Mouse (Mus musculus) stomach, postnatal 0 days (tissue): ENCODE data around the gene Tnni1. TPM values are rescaled to one million over a fixed set of nuclear protein-coding genes. Genes with fewer than 3 reads are reported as not detected.

Experiments
- ATAC-seq: fragments of 200-750 bp; cut with Nextera tagmentation; 2 replicates; pipeline ENCODE4 v1.8.0; 2017; ENCODE audit not compliant: low FRiP score, low TSS enrichment
- DNase-seq: peaks from one replicate; pipeline ENCODE4 v3.0.0-alpha.2; 2016; ENCODE audit warnings: low spot score
- H3K27ac ChIP-seq: fragments of 300-500 bp; sonication (generic); replicated peaks from 2 replicates; pipeline ENCODE4 v1.5.1; 2014; ENCODE audit warnings: mild to moderate bottlenecking, control low read depth
- H3K27me3 ChIP-seq: fragments of 300-500 bp; sonication (generic); 2 replicates; pipeline ENCODE4 v1.6.1; 2014; ENCODE audit warnings: low read length; ENCODE audit not compliant: control insufficient read depth, insufficient read depth
- H3K36me3 ChIP-seq: fragments of 300-500 bp; sonication (generic); 2 replicates; pipeline ENCODE4 v1.6.1; 2014; ENCODE audit warnings: low read length, mixed read lengths; ENCODE audit not compliant: control insufficient read depth, insufficient read depth
- H3K4me1 ChIP-seq: fragments of 300-500 bp; sonication (generic); replicated peaks from 2 replicates; pipeline ENCODE4 v1.6.1; 2014; ENCODE audit warnings: antibody characterized with exemption; ENCODE audit not compliant: control insufficient read depth, insufficient read depth
- H3K4me2 ChIP-seq: fragments of 300-500 bp; sonication (generic); replicated peaks from 2 replicates; pipeline ENCODE4 v1.6.1; 2014; ENCODE audit warnings: low read depth, mild to moderate bottlenecking, control low read depth, moderate library complexity
- H3K4me3 ChIP-seq: fragments of 300-500 bp; sonication (generic); 2 replicates; pipeline ENCODE4 v1.5.1; 2014; ENCODE audit warnings: low read depth, low read length, control low read depth
- H3K9ac ChIP-seq: fragments of 300-500 bp; sonication (generic); 2 replicates; pipeline ENCODE4 v1.6.1; 2014; ENCODE audit warnings: mild to moderate bottlenecking, low read length, control low read depth, mixed read lengths
- H3K9me3 ChIP-seq: fragments of 300-500 bp; sonication (generic); 2 replicates; pipeline ENCODE4 v1.6.1; 2016; ENCODE audit warnings: low read length; ENCODE audit not compliant: control insufficient read depth
- CTCF ChIP-seq: IDR thresholded peaks from 2 replicates; pipeline ENCODE4 v1.5.1; 2016; ENCODE audit warnings: antibody characterized with exemption, low read depth, mild to moderate bottlenecking, moderate library complexity
- EP300 ChIP-seq: optimal IDR thresholded peaks from 2 replicates; pipeline ENCODE3; 2016; ENCODE audit warnings: antibody characterized with exemption
- WGBS: fragments of 180-500 bp; shearing (Covaris S2); extraction: QIAGEN DNeasy Blood & Tissue Kit; methylation state at CpG from one replicate; pipeline ENCODE4 v1.1.7; 2014; 5-methylcytosine and 5-hydroxymethylcytosine counted together
- polyA plus RNA-seq: library from polyadenylated mRNA; unstranded; fragments of >200 nt; fragmentation: Nextera tagmentation; extraction: Ambion mirVana; gene quantifications from 2 replicates; pipeline ENCODE4 v1.2.1, GENCODE M21; 2015

The Tnni1 gene
- polyA plus RNA-seq, 1 experiment from 2014 or later, result 4.2 TPM

DNA sequence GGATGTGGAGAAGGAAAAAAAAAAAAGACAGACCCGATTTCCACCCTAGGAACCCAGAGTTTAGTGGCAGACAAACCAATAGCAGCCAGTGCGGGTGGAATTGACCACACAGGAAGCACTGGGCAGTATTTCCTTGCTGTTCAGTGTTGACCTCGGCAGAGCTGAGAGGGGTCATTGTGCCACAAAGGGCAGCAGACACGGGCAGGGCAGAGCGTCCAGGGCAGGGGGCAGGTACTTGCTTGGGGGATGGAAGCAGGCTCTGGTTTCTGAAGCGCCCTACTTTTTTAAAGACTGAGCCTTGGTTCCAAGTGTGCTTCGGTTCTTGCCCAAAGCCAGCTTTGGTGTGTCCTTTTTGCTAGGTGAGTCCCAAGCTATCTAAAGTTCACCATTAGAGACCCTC lies 9.0 kb upstream of the Tnni1 start:
- TF ChIP-seq EP300, result no peak
- no peak for TF ChIP-seq CTCF
- Histone ChIP-seq H3K4me3 (no peak overlapping the region), H3K4me2 (peak overlapping the region; percentile 32; the same call in 1 of the 2 replicates), H3K9me3 (no peaks in the 10 kb centered on the region), H3K36me3 (peaks cover 6% of the 10 kb centered on the region; the same call in 1 of the 2 replicates), H3K27me3 (no peaks in the 10 kb centered on the region), H3K9ac (no peak overlapping the region; the same call in 1 of the 2 replicates), H3K4me1 (peaks cover 5% of the 10 kb centered on the region), H3K27ac (peak overlapping the region; percentile 87)
- ATAC-seq (no peak), DNase-seq (no peak)
- WGBS, result 62% methylated on average over 7 of the region's 7 CpGs

DNA sequence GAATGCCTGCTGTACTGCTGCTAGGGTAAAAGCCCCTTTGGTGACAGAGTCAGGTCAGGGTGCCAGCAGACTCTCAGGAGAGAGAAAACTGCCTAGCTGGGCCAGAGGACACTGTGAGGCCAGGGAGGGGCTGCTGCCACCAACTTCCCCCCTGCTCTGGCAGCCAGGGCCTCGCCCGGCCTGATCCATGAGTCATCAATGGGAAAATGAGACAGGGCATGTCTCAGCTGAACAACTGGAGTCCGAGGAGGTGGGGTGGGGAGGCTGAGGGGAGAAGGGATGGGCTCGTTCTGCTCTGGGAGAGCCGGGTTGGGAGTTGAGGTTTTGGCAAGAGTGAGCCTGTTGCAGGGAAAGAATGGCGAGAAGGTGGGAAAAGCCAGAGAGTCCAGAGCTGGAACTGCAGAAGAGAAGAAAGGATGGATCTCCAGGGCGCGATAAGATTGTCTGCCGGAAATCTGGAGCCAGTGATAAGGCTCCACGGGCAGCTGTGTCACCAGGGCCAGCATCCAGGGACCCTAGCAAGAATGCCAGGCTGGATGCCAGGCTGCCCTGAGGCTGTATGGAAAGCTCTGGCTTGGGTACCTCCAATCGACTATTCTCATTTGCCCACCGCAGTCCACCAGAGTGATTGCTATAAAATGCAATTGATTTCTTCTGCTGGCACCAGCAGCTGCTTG lies 8.2 kb upstream of the Tnni1 start:
- Histone ChIP-seq H3K36me3 (peaks cover 6% of the 10 kb centered on the region; the same call in 1 of the 2 replicates), H3K27ac (peak overlapping the region; percentile 87), H3K4me1 (peaks cover 2% of the 10 kb centered on the region), H3K4me3 (no peak overlapping the region), H3K9me3 (no peaks in the 10 kb centered on the region), H3K9ac (peak overlapping the region; percentile 48; the same call in 1 of the 2 replicates), H3K4me2 (peak overlapping the region; percentile 32), H3K27me3 (no peaks in the 10 kb centered on the region)
- peak; percentile 72 for ATAC-seq
- TF ChIP-seq CTCF (no peak), EP300 (no peak)
- WGBS, result 31% methylated on average over 12 of the region's 12 CpGs
- DNase-seq, result peak; percentile 67

DNA sequence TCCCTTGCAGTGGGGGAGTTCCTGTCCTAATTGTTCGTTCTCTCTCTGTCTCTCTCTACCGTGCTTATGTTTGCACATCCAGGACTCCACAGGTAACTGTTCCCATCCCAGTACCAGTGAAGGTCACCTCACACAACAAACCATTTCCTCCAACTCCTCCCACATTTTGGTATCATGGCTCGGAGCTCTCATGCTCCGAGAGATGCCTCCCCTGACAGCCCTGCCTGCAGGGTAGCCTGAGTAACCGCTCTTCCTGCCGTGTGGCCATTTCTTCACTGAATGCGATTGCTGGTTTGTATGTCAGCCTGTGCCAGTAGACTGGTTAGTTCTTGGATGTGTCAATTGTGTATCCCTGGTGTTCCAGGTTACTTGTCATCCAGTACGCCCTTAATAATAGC lies 7.7 kb upstream of the Tnni1 start:
- Histone ChIP-seq H3K36me3 (peaks cover 6% of the 10 kb centered on the region; the same call in 1 of the 2 replicates), H3K4me2 (no peak overlapping the region), H3K4me1 (peaks cover 2% of the 10 kb centered on the region), H3K27me3 (no peaks in the 10 kb centered on the region), H3K9ac (no peak overlapping the region), H3K9me3 (no peaks in the 10 kb centered on the region), H3K4me3 (no peak overlapping the region), H3K27ac (peak overlapping the region; percentile 87)
- ATAC-seq (no peak), DNase-seq (no peak)
- TF ChIP-seq CTCF (no peak), EP300 (no peak)
- WGBS, result 54% methylated on average over 8 of the region's 8 CpGs

DNA sequence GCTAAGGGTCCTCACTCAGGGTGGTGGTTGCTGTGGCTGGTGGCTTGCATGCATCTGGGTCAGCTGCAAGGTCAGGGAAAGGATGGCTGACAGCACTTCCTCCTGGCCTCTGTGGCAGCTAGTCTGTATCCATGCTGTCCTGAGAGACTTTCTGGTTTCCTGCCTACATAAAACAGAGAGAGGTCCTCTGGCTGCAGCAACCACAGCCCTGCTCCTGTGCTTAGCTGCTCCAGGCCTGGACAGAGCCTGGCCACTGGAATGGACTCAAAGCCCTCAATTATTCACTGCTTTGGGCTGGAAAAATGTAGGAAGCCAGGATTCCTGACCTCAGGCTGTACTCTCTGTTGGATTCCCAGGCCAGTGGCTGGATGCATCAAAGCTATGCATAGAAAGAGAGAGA lies 2.6 kb upstream of the Tnni1 start:
- ATAC-seq, result no peak
- H3K9me3 ChIP-seq, result no peaks in the 10 kb centered on the region
- no peak overlapping the region for H3K4me2 ChIP-seq
- no peaks in the 10 kb centered on the region for H3K27me3 ChIP-seq
- no peak overlapping the region; the same call in 1 of the 2 replicates for H3K27ac ChIP-seq
- no peak for TF ChIP-seq EP300
- H3K4me3 ChIP-seq, result no peak overlapping the region
- peaks cover 6% of the 10 kb centered on the region for H3K4me1 ChIP-seq
- H3K36me3 ChIP-seq, result no peaks in the 10 kb centered on the region
- no peak overlapping the region for H3K9ac ChIP-seq
- DNase-seq, result no peak

DNA sequence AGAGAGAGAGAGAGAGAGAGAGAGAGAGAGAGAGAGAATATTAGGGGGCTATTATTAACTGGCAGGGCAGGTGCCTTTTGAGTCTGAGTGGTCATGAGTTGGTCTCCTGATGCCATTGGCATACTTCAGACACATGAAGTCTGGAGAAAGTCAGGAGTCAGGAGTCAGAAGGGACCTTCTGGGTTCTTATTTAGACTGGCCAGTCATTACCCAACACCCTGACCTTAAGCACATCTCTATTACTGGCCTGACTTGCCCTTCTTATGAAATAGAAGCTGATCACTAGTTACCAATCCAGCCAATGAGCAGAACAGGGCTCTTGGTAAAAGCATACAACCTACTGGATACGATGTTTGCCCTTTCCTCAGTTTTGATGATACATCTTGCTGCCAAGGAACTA lies 2.2 kb upstream of the Tnni1 start:
- Histone ChIP-seq H3K4me2 (no peak overlapping the region), H3K9ac (no peak overlapping the region), H3K27ac (no peak overlapping the region), H3K9me3 (no peaks in the 10 kb centered on the region), H3K36me3 (no peaks in the 10 kb centered on the region), H3K4me1 (peaks cover 6% of the 10 kb centered on the region), H3K4me3 (no peak overlapping the region), H3K27me3 (no peaks in the 10 kb centered on the region)
- TF ChIP-seq EP300 (no peak), CTCF (no peak)
- no peak for DNase-seq
- ATAC-seq, result no peak
- WGBS, result 81% methylated on average over 1 of the region's 1 CpGs

DNA sequence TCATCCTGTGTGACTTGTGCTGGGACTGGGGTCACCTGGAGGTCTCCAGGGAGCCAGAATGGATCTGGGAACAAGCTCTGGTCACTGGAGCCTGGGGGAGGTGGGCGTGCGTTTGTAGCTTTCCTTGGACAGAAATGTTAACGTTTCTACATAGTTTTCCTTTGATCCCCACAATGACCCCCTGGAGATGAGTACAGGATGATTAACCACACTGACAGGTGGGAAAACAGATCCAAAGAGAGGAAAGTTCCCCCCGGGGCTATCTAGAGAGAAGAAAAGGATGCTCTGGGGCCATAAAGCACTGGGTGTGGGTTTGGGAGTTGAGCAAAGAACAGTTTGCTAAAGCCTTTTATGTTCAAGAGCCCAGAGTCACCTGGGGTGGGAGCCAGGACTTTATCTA lies 1.4 kb downstream of the Tnni1 start:
- DNase-seq, result no peak
- no peaks in the 10 kb centered on the region for H3K36me3 ChIP-seq
- TF ChIP-seq EP300 (no peak), CTCF (no peak)
- peaks cover 6% of the 10 kb centered on the region for H3K4me1 ChIP-seq
- H3K9me3 ChIP-seq, result no peaks in the 10 kb centered on the region
- ATAC-seq, result no peak
- no peak overlapping the region for H3K4me2 ChIP-seq
- H3K27ac ChIP-seq, result no peak overlapping the region
- no peak overlapping the region for H3K4me3 ChIP-seq
- WGBS, result 54% methylated on average over 4 of the region's 4 CpGs
- no peaks in the 10 kb centered on the region for H3K27me3 ChIP-seq
- peak overlapping the region; percentile 13; the same call in 1 of the 2 replicates for H3K9ac ChIP-seq
